Mouse (Mus musculus) lung, adult 2 months (tissue): ENCODE results near the gene Kdsr. TPM values are rescaled to one million over a fixed set of nuclear protein-coding genes. Genes with fewer than 3 reads are reported as not detected.

Experiments used
- DNase-seq: peaks from one replicate; pipeline ENCODE4 v3.0.0; 2022
- H3K4me1 ChIP-seq: fragments of 200-500 bp; 2 replicates; pipeline ENCODE4 v1.6.1; 2011; ENCODE audit warnings: low read length; ENCODE audit not compliant: control insufficient read depth, insufficient read depth
- H3K4me3 ChIP-seq: fragments of 200-500 bp; replicated peaks from 2 replicates; pipeline ENCODE3; 2011; ENCODE audit warnings: low read depth, mild to moderate bottlenecking, control low read depth, low read length; ENCODE audit errors: extremely low read depth
- CTCF ChIP-seq: fragments of 200-500 bp; IDR thresholded peaks from 2 replicates; pipeline ENCODE4 v1.5.1; 2011; ENCODE audit warnings: mild to moderate bottlenecking, low read length, control low read depth; ENCODE audit not compliant: insufficient read depth
- POLR2A ChIP-seq: fragments of 200-500 bp; IDR thresholded peaks from 2 replicates; pipeline ENCODE4 v1.6.1; 2011; ENCODE audit warnings: low read depth, mild to moderate bottlenecking, control low read depth, low read length, borderline replicate concordance; ENCODE audit errors: extremely low read depth
- WGBS: fragments of 180-500 bp; shearing (Covaris S2); methylation state at CpG from one replicate; pipeline ENCODE4 v1.1.7; 2018; 5-methylcytosine and 5-hydroxymethylcytosine counted together
- polyA plus RNA-seq: library from polyadenylated mRNA; depleted of rRNA; stranded (reverse); fragments of >200 nt; gene quantifications from 2 replicates; pipeline ENCODE4 v1.2.3, GENCODE M21; 2012

Kdsr gene
- polyA plus RNA-seq, 1 experiment, result 10.0 TPM

DNA sequence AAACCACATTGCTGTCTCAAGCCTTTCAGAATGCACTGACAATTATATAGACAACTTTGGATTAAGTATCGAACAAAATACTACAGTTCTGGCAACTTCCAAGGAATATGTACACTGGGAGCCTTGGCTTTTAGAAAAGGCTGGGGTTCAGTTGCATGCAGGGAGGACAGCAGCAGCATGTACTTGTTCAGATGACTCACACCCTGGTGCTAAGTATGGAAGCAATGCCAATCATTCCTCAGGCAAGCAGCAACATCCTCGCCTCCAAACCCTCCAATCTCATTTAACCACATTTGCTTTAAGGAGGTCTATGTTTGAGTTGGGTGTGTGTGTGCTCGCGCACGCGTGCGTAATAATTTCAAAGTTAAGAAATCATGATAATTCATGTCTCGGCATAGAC lies 6.2 kb upstream of the Kdsr start:
- 86% methylated on average over 8 of the region's 8 CpGs for WGBS
- TF ChIP-seq CTCF (no peak), POLR2A (no peak)
- DNase-seq, result no peak

DNA sequence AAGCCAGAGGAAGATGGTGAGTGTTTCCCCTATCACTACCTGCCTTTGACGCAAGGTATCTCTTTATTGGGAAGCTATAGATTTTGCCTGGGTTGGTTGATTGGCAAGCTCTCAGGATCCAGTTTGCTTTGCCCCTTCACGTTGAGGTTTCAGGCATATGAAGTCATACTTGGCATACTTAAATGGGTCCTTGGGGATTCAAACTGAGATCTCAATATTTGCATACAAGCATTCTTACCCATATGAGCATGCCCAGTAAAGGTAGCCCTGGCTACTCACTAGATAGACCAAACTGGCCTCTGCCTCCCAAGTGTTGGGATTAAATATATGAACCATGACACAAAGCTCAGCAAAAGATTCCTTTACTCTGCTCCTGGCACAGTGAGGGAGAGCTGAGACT lies 5.3 kb upstream of the Kdsr start:
- TF ChIP-seq POLR2A, result no peak
- no peak for TF ChIP-seq CTCF
- peaks cover 2% of the 10 kb centered on the region; the same call in 1 of the 2 replicates for H3K4me1 ChIP-seq

More for the DNA sequence above, 6.2 kb upstream of the Kdsr start:
- H3K4me3 ChIP-seq, result no peak overlapping the region
- no peaks in the 10 kb centered on the region for H3K4me1 ChIP-seq

GRCm38 (mm10) chr1:106764281-106764680 lies 4.8 kb upstream of the Kdsr start:
- no peak for DNase-seq
- no peak overlapping the region for H3K4me3 ChIP-seq
- WGBS, result 77% methylated on average over 3 of the region's 3 CpGs
- H3K4me1 ChIP-seq, result peaks cover 2% of the 10 kb centered on the region; the same call in 1 of the 2 replicates
- TF ChIP-seq POLR2A (no peak), CTCF (no peak)

More for the DNA sequence above, 5.3 kb upstream of the Kdsr start:
- no peak overlapping the region for H3K4me3 ChIP-seq
- DNase-seq, result no peak
- WGBS, result 61% methylated on average over 2 of the region's 2 CpGs

DNA sequence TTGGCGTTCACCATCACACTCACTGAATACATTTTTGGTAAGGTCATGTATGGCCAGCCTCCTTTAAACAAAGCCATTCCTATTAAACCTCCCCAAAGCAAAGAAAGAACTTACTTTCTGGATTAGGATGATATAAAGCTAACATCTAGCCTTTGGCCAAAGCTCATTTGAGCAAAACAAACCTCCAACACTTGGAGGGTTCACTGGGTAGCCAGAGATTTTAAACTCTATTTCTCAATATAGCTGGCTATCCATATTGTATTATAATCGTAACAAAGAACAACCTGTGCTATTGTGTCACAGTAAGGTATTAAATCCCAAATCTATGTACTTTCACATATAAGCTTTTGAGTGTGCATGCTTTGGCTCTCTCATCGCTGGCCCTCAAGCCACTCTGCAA lies 1.2 kb upstream of the Kdsr start:
- Histone ChIP-seq H3K4me1 (peaks cover 6% of the 10 kb centered on the region), H3K4me3 (no peak overlapping the region)
- 76% methylated on average over 3 of the region's 3 CpGs for WGBS
- DNase-seq, result no peak
- TF ChIP-seq POLR2A, result no peak
- no peak for TF ChIP-seq CTCF

DNA sequence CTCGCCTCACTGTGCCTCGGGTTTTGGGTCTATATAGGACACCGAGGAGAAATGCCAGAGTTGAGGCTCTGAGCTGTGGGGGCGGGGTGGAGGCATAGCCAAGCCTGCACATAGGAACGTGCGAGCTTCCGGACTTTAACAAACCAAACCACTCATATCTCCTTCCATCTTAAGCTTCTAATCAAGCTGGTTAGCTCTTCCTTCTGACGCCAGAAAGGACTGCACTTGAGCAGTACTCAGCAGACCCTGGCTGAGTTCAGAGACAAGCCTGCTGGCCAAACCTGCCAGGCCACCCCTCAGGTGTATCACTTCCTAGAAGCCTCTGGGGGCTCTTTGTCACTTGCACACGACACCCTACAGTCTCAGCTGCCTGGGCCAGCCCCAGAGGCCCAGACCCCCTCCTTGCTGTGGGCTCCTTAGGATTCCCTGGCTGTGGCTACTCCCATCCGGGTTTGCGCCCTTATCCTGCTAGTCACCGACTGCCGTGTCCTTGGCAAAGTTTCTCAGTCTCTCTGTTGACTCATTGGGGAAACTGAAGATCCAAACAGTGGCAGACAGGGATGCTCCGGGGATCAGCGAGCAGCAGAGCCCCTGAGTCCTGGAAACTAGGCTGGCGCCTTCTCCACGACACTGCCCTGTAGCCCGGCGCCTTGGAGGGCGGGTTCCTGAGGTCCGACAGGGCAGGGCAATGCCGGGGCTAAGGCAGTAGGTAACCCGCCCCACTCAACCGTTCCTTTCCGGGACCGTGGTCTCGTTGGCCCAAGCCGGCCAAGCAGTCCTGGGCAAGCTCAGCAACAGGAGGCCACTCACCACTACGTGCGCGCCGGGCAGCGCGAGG lies 574 bp downstream of the Kdsr start:
- WGBS, result under 1% methylated on average over 34 of the region's 34 CpGs
- no peak for DNase-seq

DNA sequence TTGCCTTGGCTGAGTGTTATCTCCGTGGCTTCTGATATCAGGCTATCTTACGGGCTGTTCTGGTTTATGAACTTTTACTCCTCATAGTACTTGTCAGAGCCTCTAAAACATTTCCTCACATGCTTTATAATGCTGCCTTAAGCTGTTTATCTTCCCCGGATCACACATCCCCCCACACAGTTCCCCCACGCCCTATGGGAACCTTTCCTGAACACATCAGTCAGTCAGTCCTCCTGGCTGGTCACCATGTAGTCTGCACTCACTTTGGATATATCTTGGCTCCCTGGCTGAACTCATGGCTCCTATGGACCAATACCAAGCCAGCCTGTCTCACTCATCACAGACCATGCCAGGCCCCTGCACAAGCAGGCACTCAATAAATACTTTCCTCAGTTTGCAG lies 2.9 kb downstream of the Kdsr start:
- DNase-seq, result no peak
- Histone ChIP-seq H3K4me1 (peaks cover 10% of the 10 kb centered on the region), H3K4me3 (no peak overlapping the region)
- TF ChIP-seq CTCF (no peak), POLR2A (no peak)
- 43% methylated on average over 4 of the region's 4 CpGs for WGBS

More for the DNA sequence above, 574 bp downstream of the Kdsr start:
- Histone ChIP-seq H3K4me3 (peak overlapping the region; percentile 75), H3K4me1 (peaks cover 6% of the 10 kb centered on the region)
- TF ChIP-seq CTCF, result no peak
- no peak for TF ChIP-seq POLR2A

DNA sequence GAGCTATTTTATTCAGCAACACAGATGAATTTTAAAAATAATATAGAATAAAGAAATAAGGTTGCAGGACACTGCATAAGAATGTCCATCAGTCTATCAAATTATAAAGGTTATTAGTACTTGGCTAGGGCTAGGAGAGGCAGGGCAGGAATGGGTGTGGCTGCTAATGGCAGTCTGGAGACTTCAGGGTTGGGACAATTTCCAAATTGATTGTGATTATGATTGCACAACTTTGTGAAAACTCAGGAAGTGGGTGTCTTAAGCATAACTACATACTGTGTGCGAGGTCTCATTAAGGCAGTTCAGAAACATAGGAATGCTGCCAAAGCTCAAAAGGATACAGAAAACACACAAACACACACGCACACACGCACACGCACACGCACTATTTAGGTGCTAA lies 7.5 kb downstream of the Kdsr start:
- TF ChIP-seq POLR2A (no peak), CTCF (no peak)
- 57% methylated on average over 5 of the region's 5 CpGs for WGBS
- no peak for DNase-seq
- peaks cover 4% of the 10 kb centered on the region for H3K4me1 ChIP-seq
- no peak overlapping the region for H3K4me3 ChIP-seq

- DNase-seq, result no peak
- TF ChIP-seq CTCF (no peak), POLR2A (no peak)
- Histone ChIP-seq H3K4me3 (no peak overlapping the region), H3K4me1 (peaks cover 4% of the 10 kb centered on the region; the same call in 1 of the 2 replicates)
- WGBS, result 80% methylated on average over 1 of the region's 1 CpGs
Measured at GRCm38 (mm10) chr1:106750656-106751055, 8.9 kb downstream of the Kdsr start.

GRCm38 (mm10) chr1:106748555-106749315 lies 10.8 kb downstream of the Kdsr start:
- no peak for TF ChIP-seq POLR2A
- no peak for TF ChIP-seq CTCF
- Histone ChIP-seq H3K4me1 (peaks cover 4% of the 10 kb centered on the region; the same call in 1 of the 2 replicates), H3K4me3 (no peak overlapping the region)
- no peak for DNase-seq
- 94% methylated on average over 6 of the region's 6 CpGs for WGBS

GRCm38 (mm10) chr1:106742980-106743379 lies 16.5 kb downstream of the Kdsr start:
- no peak overlapping the region for H3K4me3 ChIP-seq
- 92% methylated on average over 6 of the region's 6 CpGs for WGBS
- H3K4me1 ChIP-seq, result no peaks in the 10 kb centered on the region
- no peak for TF ChIP-seq POLR2A
- no peak for TF ChIP-seq CTCF
- DNase-seq, result no peak
